Mouse (Mus musculus) bone marrow, adult 2 months (tissue): ENCODE results near the gene Pnpla1. TPM values are rescaled to one million over a fixed set of nuclear protein-coding genes. Genes with fewer than 3 reads are reported as not detected.
A peak's percentile ranks its signal among the peaks of the same experiment; 100 is the strongest.

ENCODE experiments used
- H3K27ac ChIP-seq: fragments of 200-500 bp; 2 replicates; pipeline ENCODE4 v1.5.1; 2012; ENCODE audit warnings: low read depth, mild to moderate bottlenecking, control low read depth, inconsistent platforms, low read length; ENCODE audit not compliant: control insufficient read depth, poor library complexity, insufficient read depth
- H3K4me1 ChIP-seq: fragments of 200-500 bp; 2 replicates; pipeline ENCODE4 v1.6.1; 2011; ENCODE audit warnings: low read length; ENCODE audit not compliant: control insufficient read depth, insufficient read depth
- H3K4me3 ChIP-seq: fragments of 200-500 bp; replicated peaks from 2 replicates; pipeline ENCODE3; 2011; ENCODE audit warnings: mild to moderate bottlenecking, low read depth, low read length, control low read depth; ENCODE audit not compliant: control insufficient read depth
- CTCF ChIP-seq: fragments of 200-500 bp; IDR thresholded peaks from 2 replicates; pipeline ENCODE4 v1.5.1; 2011; ENCODE audit warnings: low read length, control low read depth; ENCODE audit not compliant: control insufficient read depth, insufficient read depth
- POLR2A ChIP-seq: fragments of 200-500 bp; IDR thresholded peaks from 2 replicates; pipeline ENCODE4 v1.6.1; 2011; ENCODE audit warnings: low read depth, mild to moderate bottlenecking, control low read depth, low read length, borderline replicate concordance; ENCODE audit not compliant: control insufficient read depth
- WGBS: fragments of 180-500 bp; shearing (Covaris S2); methylation state at CpG from one replicate; pipeline ENCODE4 v1.1.7; 2018; 5-methylcytosine and 5-hydroxymethylcytosine counted together
- polyA plus RNA-seq: library from polyadenylated mRNA; stranded (reverse); fragments of >200 nt; gene quantifications from 2 replicates; pipeline ENCODE4 v1.2.4, GENCODE M21; 2011; ENCODE audit warnings: low replicate concordance; ENCODE audit not compliant: missing spikeins, insufficient read depth, insufficient read length

Pnpla1 gene
- polyA plus RNA-seq, 1 experiment, result 0.67 TPM

DNA sequence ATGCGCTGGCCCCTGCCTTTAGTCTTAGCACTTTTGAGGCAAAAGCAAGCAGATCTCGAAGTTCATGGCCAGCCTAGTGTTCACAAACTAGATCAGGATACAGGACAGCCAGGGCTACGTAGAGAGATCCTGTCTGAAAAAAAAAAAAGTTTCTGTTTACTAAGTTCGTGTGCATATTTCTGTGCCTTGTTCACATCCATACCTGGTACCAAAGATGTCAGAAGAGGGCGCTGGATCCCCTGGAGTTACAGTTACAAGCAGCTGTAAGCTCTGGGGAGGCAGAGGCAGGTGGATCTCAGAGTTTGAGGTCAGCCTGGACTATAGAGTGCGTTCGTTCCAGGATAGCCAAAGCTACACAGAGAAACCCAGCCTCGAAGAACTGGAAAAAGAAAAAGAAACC, 24.6 kb downstream of the Pnpla1 start:
- TF ChIP-seq CTCF (no peak), POLR2A (no peak)
- Histone ChIP-seq H3K4me1 (peaks cover 1% of the 10 kb centered on the region; the same call in 1 of the 2 replicates), H3K27ac (no peak overlapping the region), H3K4me3 (no peak overlapping the region)
- 42% methylated on average over 8 of the region's 8 CpGs for WGBS

DNA sequence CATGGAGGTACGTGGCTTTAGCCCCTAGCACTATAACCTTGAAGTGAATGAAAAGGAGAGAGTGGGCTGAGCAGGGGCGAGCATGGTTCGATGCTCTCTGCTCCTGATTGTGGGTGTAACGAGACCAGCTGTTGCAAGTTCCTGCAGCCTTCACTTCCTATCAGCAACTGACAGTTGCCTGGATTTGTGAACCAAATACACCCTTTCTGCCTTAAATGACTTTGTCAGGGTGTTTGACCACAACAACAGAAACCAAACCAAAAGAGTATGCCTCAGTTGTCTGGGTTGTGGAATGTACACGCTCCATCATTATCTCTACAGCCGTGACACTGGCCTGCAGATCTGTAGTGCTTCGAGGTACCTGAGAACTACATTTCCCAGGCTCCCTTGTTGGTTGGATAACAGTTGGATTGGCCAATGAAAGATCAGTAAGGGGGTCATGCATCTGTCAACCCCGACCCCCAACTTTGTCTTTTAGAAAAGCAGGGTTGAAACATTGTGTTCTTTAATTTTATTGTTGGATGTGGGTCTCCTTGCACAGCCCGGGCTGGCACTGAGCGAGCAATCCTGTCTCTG, 25.8 kb downstream of the Pnpla1 start:
- TF ChIP-seq CTCF (no peak), POLR2A (no peak)
- Histone ChIP-seq H3K4me3 (no peak overlapping the region), H3K4me1 (peaks cover 1% of the 10 kb centered on the region; the same call in 1 of the 2 replicates), H3K27ac (no peak overlapping the region; the same call in none of the 2 replicates)
- WGBS, result 32% methylated on average over 10 of the region's 10 CpGs

DNA sequence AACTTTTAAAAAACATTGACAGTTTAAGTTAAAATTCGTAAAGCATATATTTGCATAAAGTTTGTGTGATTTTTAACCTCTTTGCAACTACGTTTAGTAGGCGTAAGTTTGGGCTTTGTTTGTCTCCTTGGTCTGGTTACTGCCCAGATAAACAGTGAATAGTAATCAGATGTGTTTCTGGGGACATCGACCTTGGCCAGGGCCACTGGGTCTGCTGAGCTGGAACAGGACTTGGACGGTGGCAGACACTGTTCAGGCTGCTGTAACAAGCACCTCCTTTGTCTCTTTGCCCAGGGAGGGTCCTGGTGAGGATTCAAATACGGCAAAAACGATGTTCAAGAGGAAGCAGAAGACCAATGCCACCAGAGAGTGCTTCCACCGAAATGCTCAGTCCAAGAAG, 27.0 kb downstream of the Pnpla1 start:
- no peak overlapping the region for H3K4me3 ChIP-seq
- TF ChIP-seq CTCF, result no peak
- TF ChIP-seq POLR2A, result no peak
- peaks cover 1% of the 10 kb centered on the region; the same call in 1 of the 2 replicates for H3K4me1 ChIP-seq
- 73% methylated on average over 8 of the region's 8 CpGs for WGBS
- no peak overlapping the region for H3K27ac ChIP-seq

DNA sequence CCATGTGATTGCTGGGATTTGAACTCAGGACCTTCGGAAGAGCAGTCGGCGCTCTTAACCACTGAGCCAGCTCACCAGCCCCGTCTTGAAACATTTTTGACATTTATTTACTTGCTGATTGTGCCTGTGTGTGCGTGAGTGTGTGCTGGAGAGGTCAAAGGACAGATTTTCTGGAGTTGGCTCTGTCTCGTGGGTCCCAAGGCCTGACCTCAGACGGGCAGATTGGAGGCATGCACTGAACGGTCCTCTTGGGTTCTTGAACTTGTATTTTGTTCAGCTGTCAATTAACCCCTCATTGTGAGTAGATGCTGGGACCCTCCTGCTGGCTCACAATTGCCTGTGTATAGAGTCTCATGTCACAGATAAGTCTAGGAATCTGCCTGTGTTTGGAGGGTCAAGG, 28.1 kb downstream of the Pnpla1 start:
- H3K4me1 ChIP-seq, result peaks cover 1% of the 10 kb centered on the region; the same call in 1 of the 2 replicates
- no peak for TF ChIP-seq CTCF
- no peak for TF ChIP-seq POLR2A
- 88% methylated on average over 8 of the region's 8 CpGs for WGBS
- H3K4me3 ChIP-seq, result no peak overlapping the region
- H3K27ac ChIP-seq, result no peak overlapping the region

DNA sequence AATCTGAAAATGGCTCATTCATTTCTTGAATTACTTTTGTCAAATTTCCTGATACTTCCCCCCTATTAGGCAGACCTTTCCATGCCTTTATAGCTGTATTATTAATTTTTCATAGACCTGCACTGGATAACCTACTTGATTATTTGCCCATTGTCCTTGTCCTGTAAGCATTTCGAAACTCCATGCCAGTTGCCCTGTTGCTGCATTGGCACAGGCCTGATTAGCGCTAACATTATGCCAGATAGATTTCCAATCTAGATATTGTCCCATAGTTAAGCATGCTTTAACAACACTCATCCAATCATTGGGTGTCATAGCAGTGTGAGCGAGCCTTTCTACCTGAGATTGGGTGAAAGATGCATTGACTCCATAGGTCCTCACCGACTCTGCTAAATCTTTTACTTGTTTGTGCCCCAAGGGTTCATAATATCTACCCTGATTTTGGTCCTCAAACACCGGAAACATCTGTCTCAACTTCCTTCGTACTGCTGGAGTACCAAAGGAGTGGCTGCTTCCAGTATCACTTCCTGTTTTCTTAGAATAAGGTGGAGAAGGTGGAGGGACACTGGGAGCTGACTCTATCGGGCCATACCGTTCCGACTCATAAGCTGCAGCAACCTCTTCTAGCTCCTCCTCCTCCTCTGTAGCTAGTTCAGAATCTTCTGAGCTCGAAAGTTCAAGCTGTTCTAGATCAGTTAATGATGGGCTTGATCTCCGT, 36.0 kb downstream of the Pnpla1 start:
- WGBS, result 19% methylated on average over 11 of the region's 11 CpGs
- TF ChIP-seq CTCF (no peak), POLR2A (no peak)
- Histone ChIP-seq H3K4me3 (no peak overlapping the region), H3K27ac (no peak overlapping the region; the same call in 1 of the 2 replicates), H3K4me1 (peaks cover 3% of the 10 kb centered on the region)

DNA sequence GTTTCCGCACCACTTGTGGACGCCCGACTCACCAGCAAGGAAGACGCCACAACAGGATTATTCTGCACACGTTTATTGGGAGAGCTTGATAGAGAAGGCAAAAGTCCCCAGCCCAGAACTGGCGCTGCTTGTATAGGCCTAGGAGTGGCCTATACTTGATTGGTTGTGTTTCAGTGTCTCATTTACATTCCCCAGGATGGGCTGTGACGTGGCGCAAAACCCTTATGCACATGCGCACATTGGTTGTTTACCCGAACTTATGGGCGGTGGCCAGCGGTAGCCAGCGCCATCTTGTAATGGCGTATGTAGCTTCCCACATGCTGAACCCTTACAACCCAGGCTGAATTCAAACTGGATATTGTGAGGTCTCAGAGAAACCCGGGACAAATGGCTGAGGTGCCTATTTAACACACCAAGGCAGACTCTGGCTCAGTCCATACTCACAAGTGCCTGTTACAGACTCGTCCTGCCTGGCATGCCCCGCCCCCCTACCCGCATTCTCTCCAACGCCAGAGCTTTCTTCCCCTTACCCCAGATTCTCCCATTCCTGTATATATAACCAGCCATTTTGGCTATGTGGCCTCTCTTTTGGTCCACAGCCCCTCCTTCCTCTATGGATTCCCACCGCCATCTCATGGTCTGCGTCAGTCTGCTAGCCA, 37.1 kb downstream of the Pnpla1 start:
- Histone ChIP-seq H3K4me3 (no peak overlapping the region), H3K4me1 (peaks cover 5% of the 10 kb centered on the region), H3K27ac (no peak overlapping the region)
- 89% methylated on average over 21 of the region's 21 CpGs for WGBS
- TF ChIP-seq CTCF (no peak), POLR2A (no peak)

DNA sequence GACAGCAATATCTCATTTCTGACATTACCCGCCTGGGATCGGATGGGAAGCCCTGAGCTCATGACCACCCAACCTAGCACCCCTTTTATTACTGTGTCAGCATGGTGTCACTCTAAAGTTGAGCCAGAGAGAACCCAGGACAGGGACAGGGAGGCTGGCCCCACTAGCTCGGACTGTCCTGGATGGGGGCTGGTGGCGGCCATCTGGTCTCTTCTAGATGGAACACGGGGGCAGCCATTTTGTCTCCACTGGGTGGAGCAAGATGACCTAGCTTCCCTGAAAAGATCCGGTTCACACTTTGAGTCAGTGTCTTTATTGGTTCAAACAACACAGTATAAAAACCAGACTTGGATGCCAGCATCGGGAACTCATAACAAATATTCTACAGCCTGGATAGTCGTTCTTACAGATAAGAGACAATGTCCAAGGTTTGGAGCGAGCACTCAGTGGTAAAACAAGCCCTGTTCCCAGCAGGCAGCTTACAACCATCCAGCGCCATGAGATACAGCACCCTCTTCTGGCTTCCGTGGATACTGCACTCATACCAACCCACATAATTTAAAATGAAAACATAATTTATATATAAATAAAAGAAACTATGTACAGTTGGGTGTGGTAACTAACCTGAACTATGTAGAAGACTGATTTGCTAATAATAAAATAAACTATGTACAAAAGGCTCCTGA, 38.0 kb downstream of the Pnpla1 start:
- Histone ChIP-seq H3K27ac (no peak overlapping the region), H3K4me3 (no peak overlapping the region), H3K4me1 (peaks cover 5% of the 10 kb centered on the region)
- WGBS, result 85% methylated on average over 11 of the region's 11 CpGs
- peak; percentile 41; the same call in 1 of the 2 replicates for TF ChIP-seq CTCF
- no peak for TF ChIP-seq POLR2A

DNA sequence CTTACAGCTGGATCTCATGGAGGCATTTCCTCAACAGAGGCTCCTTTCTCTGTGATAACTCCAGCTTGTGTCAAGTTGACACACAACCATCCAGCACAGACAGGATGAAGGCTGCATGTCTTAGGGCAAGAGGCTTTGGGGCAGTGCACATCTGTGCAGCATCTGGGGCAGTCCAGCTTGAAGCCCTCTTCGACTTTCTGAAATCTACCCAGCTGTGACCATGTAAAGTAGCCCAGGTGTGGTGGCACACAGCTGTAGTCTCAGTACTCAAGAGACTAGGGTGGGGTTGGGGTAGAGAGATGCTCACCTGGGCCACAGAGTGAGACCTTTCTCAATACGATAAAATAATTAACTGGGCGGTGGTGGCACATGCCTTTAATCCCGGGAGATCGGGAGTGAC, 39.6 kb downstream of the Pnpla1 start:
- Histone ChIP-seq H3K27ac (no peak overlapping the region), H3K4me1 (peaks cover 5% of the 10 kb centered on the region), H3K4me3 (no peak overlapping the region)
- TF ChIP-seq POLR2A (no peak), CTCF (no peak)
- 78% methylated on average over 5 of the region's 5 CpGs for WGBS
